Mouse (Mus musculus) heart, adult 8-10 months (tissue): ENCODE measurements at regions not wholly inside any gene's neighbourhood (a gene's known extent, or its start where the extent isn't known, plus 50 kb on each side); places are given as distances from the start of the nearest gene placed in this dataset.
"Not testable (repeated sequence)": the region's sequence is repeated elsewhere in the genome, so short reads cannot be mapped to it uniquely, and the experiment has no call there.

Experiments
- DNase-seq: peaks from one replicate; pipeline ENCODE4 v3.0.0; 2022; ENCODE audit warnings: low spot score

- DNase-seq: not testable (repeated sequence)
Measured at GRCm38 (mm10) chr15:90882349-90882748, 167.4 kb downstream of the Kif21a start.

- DNase-seq: no peak
Measured at GRCm38 (mm10) chr15:90869452-90869851, 180.3 kb downstream of the Kif21a start.

GRCm38 (mm10) chr15:90853763-90854162 lies 174.5 kb upstream of the Cpne8 start:
- DNase-seq: not testable (repeated sequence)

GRCm38 (mm10) chr15:90851991-90852390 lies 172.8 kb upstream of the Cpne8 start:
- DNase-seq: no peak

GRCm38 (mm10) chr15:90841471-90841870 lies 162.2 kb upstream of the Cpne8 start:
- peak; percentile 7 for DNase-seq

GRCm38 (mm10) chr15:90835586-90835985 lies 156.4 kb upstream of the Cpne8 start:
- DNase-seq: no peak

- no peak for DNase-seq
Measured at GRCm38 (mm10) chr15:90827816-90828215, 148.6 kb upstream of the Cpne8 start.

GRCm38 (mm10) chr15:90822306-90822705 lies 143.1 kb upstream of the Cpne8 start:
- DNase-seq: no peak

GRCm38 (mm10) chr15:90819949-90820655 lies 140.9 kb upstream of the Cpne8 start:
- DNase-seq: no peak

- DNase-seq: no peak
Measured at GRCm38 (mm10) chr15:90818161-90818560, 138.9 kb upstream of the Cpne8 start.

GRCm38 (mm10) chr15:90813907-90814306 lies 134.7 kb upstream of the Cpne8 start:
- DNase-seq: no peak

- DNase-seq: no peak
Measured at GRCm38 (mm10) chr15:90810341-90810740, 131.1 kb upstream of the Cpne8 start.

- no peak for DNase-seq
Measured at GRCm38 (mm10) chr15:90808236-90808635, 129.0 kb upstream of the Cpne8 start.

- DNase-seq: no peak
Measured at GRCm38 (mm10) chr15:90798056-90798455, 118.8 kb upstream of the Cpne8 start.

GRCm38 (mm10) chr15:90789941-90790340 lies 110.7 kb upstream of the Cpne8 start:
- no peak for DNase-seq

GRCm38 (mm10) chr15:90784741-90785140 lies 105.5 kb upstream of the Cpne8 start:
- DNase-seq: peak; percentile 3

GRCm38 (mm10) chr15:90767521-90767920 lies 88.3 kb upstream of the Cpne8 start:
- DNase-seq: no peak

GRCm38 (mm10) chr15:90764501-90764900 lies 85.3 kb upstream of the Cpne8 start:
- DNase-seq: not testable (repeated sequence)

- no peak for DNase-seq
Measured at GRCm38 (mm10) chr15:90733891-90734290, 54.7 kb upstream of the Cpne8 start.
